Comparison of ENCODE assay signal across 10 mouse cellular contexts in the genomic region with DNA sequence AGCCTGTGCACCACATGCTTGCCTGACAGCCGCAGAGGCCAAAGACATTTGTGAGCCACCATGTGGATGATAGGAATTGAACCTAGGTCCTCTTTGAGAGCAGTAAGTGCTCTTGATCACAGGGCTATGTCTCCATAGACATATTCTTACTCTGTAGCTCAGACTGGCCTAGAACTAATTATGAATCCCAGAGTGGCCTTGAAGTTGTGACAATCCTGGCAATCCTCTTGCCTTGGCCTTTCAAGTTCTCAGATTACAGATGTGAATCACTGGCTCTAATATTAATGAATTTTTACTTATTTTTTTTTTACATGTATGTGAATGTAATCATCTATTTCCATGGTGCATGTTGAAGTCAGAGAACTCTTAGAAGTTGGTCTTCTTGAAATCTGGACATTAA.
"Had no signal": no experiment of that assay in that cellular context is flagged by ENCODE, and none has a peak within 500 bp of the region (broad histone marks: within the 10 kb centered on the region; RNA-seq: fewer than 3 reads in every experiment).

No protein-coding gene starts in this region.

- DNase-seq: lung, adult 18-20 months; lung, embryonic 14.5 days; lung, postnatal 10 days; lung, postnatal 4 days; right cerebral cortex, postnatal 14 days; thymus, adult 2 months; thymus, postnatal 25 days; thymus, postnatal 4 days had no signal

- ATAC-seq: midbrain, embryonic 13.5 days; midbrain, embryonic 15.5 days had no signal
